ENCODE assay signal across 12 mouse cellular contexts in genomic region chr11:88482636-88483035, GRCm38 (mm10).
DNase-seq lines count a peak whose midpoint lies in the region; ATAC-seq and TF ChIP-seq lines count a peak whose summit lies in the region.
"Had no signal": no experiment of that assay in that cellular context is flagged by ENCODE, and none has a peak within 500 bp of the region (broad histone marks: within the 10 kb centered on the region; RNA-seq: fewer than 3 reads in every experiment).

No protein-coding gene starts in this region.

- peak overlapping the region; percentile 17; the same call in 1 of the 2 replicates for H3K4me2 ChIP-seq in forebrain, postnatal 0 days (ENCODE audit: low read depth)
- H3K4me2 ChIP-seq in midbrain, postnatal 0 days (ENCODE audit: low read depth, low read length, poor library complexity, severe bottlenecking), result no peak overlapping the region

- no peak for TF ChIP-seq CTCF in forebrain, postnatal 0 days (IDR thresholded peaks at IDR 0.05; ENCODE audit: low read depth)
- TF ChIP-seq CTCF in midbrain, postnatal 0 days (IDR thresholded peaks at IDR 0.05), result no peak

- no peak overlapping the region for H3K9ac ChIP-seq in forebrain, postnatal 0 days
- 0 out of 2 replicates have a peak overlapping the region, but pooled peaks have one; percentile 9 for H3K9ac ChIP-seq in midbrain, postnatal 0 days (replicated peaks; ENCODE audit: low read length, poor library complexity, severe bottlenecking)
- H3K9ac ChIP-seq: liver, embryonic 14.5 days had no signal

- H3K36me3 ChIP-seq in embryonic facial prominence, embryonic 10.5 days (replicated peaks), result peaks cover 34% of the 10 kb centered on the region
- no peaks in the 10 kb centered on the region for H3K36me3 ChIP-seq in forebrain, postnatal 0 days (ENCODE audit: insufficient read depth)
- no peaks in the 10 kb centered on the region for H3K36me3 ChIP-seq in midbrain, postnatal 0 days (ENCODE audit: insufficient read depth, low read length)

- intact Hi-C loops in gastrocnemius, postnatal 36 days (cut with DNase I), result no loop called here

- no peaks in the 10 kb centered on the region for H3K27me3 ChIP-seq in embryonic facial prominence, embryonic 10.5 days (replicated peaks; ENCODE audit: low read depth, poor library complexity, severe bottlenecking)
- no peaks in the 10 kb centered on the region for H3K27me3 ChIP-seq in forebrain, postnatal 0 days (ENCODE audit: insufficient read depth, low read length)
- H3K27me3 ChIP-seq in midbrain, postnatal 0 days (ENCODE audit: insufficient read depth, low read length), result no peaks in the 10 kb centered on the region

- DNase-seq in layer of hippocampus, adult 11-12 months (ENCODE audit: low spot score), result peak; percentile 16
- DNase-seq in layer of hippocampus, postnatal 25 days (ENCODE audit: extremely low spot score in 1 of 2, low spot score in 1 of 2), result no peak
- DNase-seq in embryonic facial prominence, embryonic 10.5 days (ENCODE audit: low spot score), result no peak
- DNase-seq in forebrain, postnatal 0 days, result peak; percentile 61
- DNase-seq in midbrain, postnatal 0 days (ENCODE audit: low spot score), result peak; percentile 65
- DNase-seq in gastrocnemius, postnatal 36 days, result no peak
- no peak for DNase-seq in cerebellum, adult 9-11 months
- DNase-seq in cerebellum, adult 11-12 months, result no peak
- DNase-seq: adrenal gland, postnatal 14 days; kidney, postnatal 14 days had no signal

- ATAC-seq in forebrain, postnatal 0 days, result peak; percentile 15; the same call in 1 of the 2 replicates
- ATAC-seq in midbrain, postnatal 0 days (ENCODE audit: low FRiP score), result peak; percentile 29; the same call in 1 of the 2 replicates

- H3K4me1 ChIP-seq in embryonic facial prominence, embryonic 10.5 days, result peaks cover 81% of the 10 kb centered on the region
- H3K4me1 ChIP-seq in forebrain, postnatal 0 days (ENCODE audit: insufficient read depth), result peaks cover 24% of the 10 kb centered on the region
- H3K4me1 ChIP-seq in midbrain, postnatal 0 days (ENCODE audit: insufficient read depth, low read length), result peaks cover 34% of the 10 kb centered on the region

- WGBS in embryonic facial prominence, embryonic 10.5 days, result 51% methylated on average over 11 of the region's 11 CpGs
- whole genome bisulfite sequencing in forebrain, postnatal 0 days, result 14% methylated on average over 11 of the region's 11 CpGs
- WGBS in midbrain, postnatal 0 days, result 15% methylated on average over 11 of the region's 11 CpGs

- H3K9me3 ChIP-seq in embryonic facial prominence, embryonic 10.5 days, result no peaks in the 10 kb centered on the region
- no peaks in the 10 kb centered on the region for H3K9me3 ChIP-seq in forebrain, postnatal 0 days (ENCODE audit: low read length)
- no peaks in the 10 kb centered on the region for H3K9me3 ChIP-seq in midbrain, postnatal 0 days (ENCODE audit: low read length)

- H3K27ac ChIP-seq in embryonic facial prominence, embryonic 10.5 days (replicated peaks), result peak overlapping the region; percentile 84
- H3K27ac ChIP-seq in forebrain, postnatal 0 days (ENCODE audit: low read depth, low read length), result peak overlapping the region; percentile 74
- H3K27ac ChIP-seq in midbrain, postnatal 0 days (ENCODE audit: low read depth, low read length), result peak overlapping the region; percentile 68
- H3K27ac ChIP-seq: liver, embryonic 14.5 days had no signal

- no peak overlapping the region for H3K4me3 ChIP-seq in embryonic facial prominence, embryonic 10.5 days
- no peak overlapping the region for H3K4me3 ChIP-seq in forebrain, postnatal 0 days (ENCODE audit: low read depth, low read length)
- no peak overlapping the region for H3K4me3 ChIP-seq in midbrain, postnatal 0 days (ENCODE audit: low read depth, low read length)
- H3K4me3 ChIP-seq: erythroblast, embryonic 14.5 days had no signal

Comparison
In these comparisons a context has a peak if more than half of its experiments do, and no peak if none do; other contexts are left out.
1. DNase-seq: peak in layer of hippocampus, adult 11-12 months (single experiment), forebrain, postnatal 0 days (single experiment) and midbrain, postnatal 0 days (single experiment); none in layer of hippocampus, postnatal 25 days (0 of 2), embryonic facial prominence, embryonic 10.5 days (single experiment), gastrocnemius, postnatal 36 days (0 of 2), cerebellum, adult 9-11 months (single experiment) and cerebellum, adult 11-12 months (single experiment).
2. Peak in every context shown above with its lines, with median percentiles within 50 percentile points of each other: H3K27ac ChIP-seq.